Mouse (Mus musculus) CH12.LX (cell line): ENCODE data around the gene Eif4h. TPM values are rescaled to one million over a fixed set of nuclear protein-coding genes. Genes with fewer than 3 reads are reported as not detected.

ENCODE experiments used
- DNase-seq: peaks from one replicate; pipeline ENCODE4 v3.0.0-alpha.2; 2013; ENCODE audit errors: extremely low read depth
- H3K27ac ChIP-seq: 2 replicates; pipeline ENCODE4 v1.5.1; 2012; ENCODE audit warnings: low read depth, mild to moderate bottlenecking, control low read depth, moderate library complexity; ENCODE audit not compliant: insufficient read depth
- H3K27me3 ChIP-seq: replicated peaks from 2 replicates; pipeline ENCODE3; 2012; ENCODE audit warnings: inconsistent platforms
- H3K36me3 ChIP-seq, 2 experiments: replicated peaks in 1 of 2; 2 replicates each; pipeline versions ENCODE3 to v1.6.1; 2012; ENCODE audit warnings: inconsistent platforms in 1 of 2, low read length in 1 of 2, mild to moderate bottlenecking in 1 of 2, mixed read lengths in 1 of 2, moderate library complexity in 1 of 2; ENCODE audit not compliant: control insufficient read depth in 1 of 2, insufficient read depth in 1 of 2
- H3K4me1 ChIP-seq, 2 experiments: 2 replicates each; pipeline ENCODE4 v1.6.1; 2012; ENCODE audit warnings: inconsistent platforms in 1 of 2, moderate library complexity in 1 of 2; ENCODE audit not compliant: insufficient read depth in 2 of 2, control insufficient read depth in 1 of 2
- H3K4me2 ChIP-seq: 2 replicates; pipeline ENCODE4 v1.6.1; 2012; ENCODE audit warnings: low read depth, mild to moderate bottlenecking, control low read depth; ENCODE audit not compliant: poor library complexity, insufficient read depth, severe bottlenecking
- H3K4me3 ChIP-seq, 3 experiments: fragments of 150-350 bp in 1 of 3; sonication (generic) in 1 of 3; replicated peaks in 1 of 3; 2 replicates each; pipeline versions ENCODE3 to v1.5.1; 2011 to 2012; ENCODE audit warnings: low read depth in 2 of 3, low read length in 2 of 3, mild to moderate bottlenecking in 2 of 3, moderate library complexity in 2 of 3, control low read depth in 1 of 3, improper control_type of control experiment in 1 of 3, inconsistent platforms in 1 of 3, mixed read lengths in 1 of 3; ENCODE audit not compliant: poor library complexity in 1 of 3
- H3K79me2 ChIP-seq: replicated peaks from 2 replicates; pipeline ENCODE4 v1.6.1; 2012; ENCODE audit warnings: mild to moderate bottlenecking, moderate library complexity; ENCODE audit not compliant: control insufficient read depth, poor library complexity, insufficient read depth, severe bottlenecking; ENCODE audit errors: extremely low read depth
- H3K9ac ChIP-seq: 2 replicates; pipeline ENCODE4 v1.6.1; 2012; ENCODE audit warnings: low read depth, mild to moderate bottlenecking, control low read depth, moderate library complexity; ENCODE audit not compliant: insufficient read depth
- H3K9me3 ChIP-seq: replicated peaks from 2 replicates; pipeline ENCODE3; 2012; ENCODE audit warnings: low read length, inconsistent platforms, mixed read lengths
- CHD1 ChIP-seq: IDR thresholded peaks from 2 replicates; pipeline ENCODE4 v1.6.1; 2012; ENCODE audit warnings: low read depth, low read length, improper control_type of control experiment, inconsistent platforms
- CTCF ChIP-seq, 2 experiments: IDR thresholded peaks in 1 of 2; conservative IDR thresholded peaks in 1 of 2; 2 replicates each; pipeline ENCODE4 v1.5.1; 2011 to 2012; ENCODE audit warnings: low read depth in 2 of 2, low read length in 2 of 2, improper control_type of control experiment in 1 of 2, inconsistent platforms in 1 of 2, mild to moderate bottlenecking in 1 of 2, moderate library complexity in 1 of 2
- E2F4 ChIP-seq: IDR thresholded peaks from 2 replicates; pipeline ENCODE4 v1.6.1; 2011; ENCODE audit warnings: low read depth, low read length, improper control_type of control experiment; ENCODE audit not compliant: insufficient replicate concordance
- ELF1 ChIP-seq: IDR thresholded peaks from 2 replicates; pipeline ENCODE4 v1.6.1; 2014; ENCODE audit warnings: low read depth, mild to moderate bottlenecking, inconsistent platforms, low read length, improper control_type of control experiment
- ETS1 ChIP-seq: conservative IDR thresholded peaks from 2 replicates; pipeline ENCODE4 v1.6.1; 2012; ENCODE audit warnings: low read depth, mild to moderate bottlenecking, inconsistent platforms, low read length, improper control_type of control experiment, moderate library complexity
- KAT2A ChIP-seq: IDR thresholded peaks from 2 replicates; pipeline ENCODE4 v1.6.1; 2012; ENCODE audit warnings: low read length, improper control_type of control experiment, inconsistent platforms; ENCODE audit not compliant: insufficient replicate concordance
- MAZ ChIP-seq: IDR thresholded peaks from 2 replicates; pipeline ENCODE4 v1.6.1; 2012; ENCODE audit warnings: low read depth, mild to moderate bottlenecking, inconsistent platforms, low read length, improper control_type of control experiment, moderate library complexity
- MXI1 ChIP-seq: IDR thresholded peaks from 2 replicates; pipeline ENCODE4 v1.6.1; 2011; ENCODE audit warnings: mild to moderate bottlenecking, low read depth, low read length, improper control_type of control experiment
- MYC ChIP-seq: IDR thresholded peaks from 2 replicates; pipeline ENCODE4 v1.6.1; 2011; ENCODE audit warnings: low read depth, mild to moderate bottlenecking, improper control_type of control experiment, low read length
- NELFE ChIP-seq: IDR thresholded peaks from 2 replicates; pipeline ENCODE4 v1.6.1; 2011; ENCODE audit warnings: low read depth, low read length, improper control_type of control experiment
- POLR2AphosphoS2 ChIP-seq: IDR thresholded peaks from 2 replicates; pipeline ENCODE4 v1.6.1; 2011; ENCODE audit warnings: low read depth, low read length, improper control_type of control experiment
- SIN3A ChIP-seq: IDR thresholded peaks from 2 replicates; pipeline ENCODE4 v1.6.1; 2012; ENCODE audit warnings: low read length, improper control_type of control experiment, inconsistent platforms
- SMC3 ChIP-seq: IDR thresholded peaks from 2 replicates; pipeline ENCODE4 v1.6.1; 2011; ENCODE audit warnings: low read depth, low read length, improper control_type of control experiment
- TCF12 ChIP-seq: IDR thresholded peaks from 2 replicates; pipeline ENCODE4 v1.6.1; 2014; ENCODE audit warnings: low read depth, mild to moderate bottlenecking, inconsistent platforms, low read length, improper control_type of control experiment
- UBTF ChIP-seq: IDR thresholded peaks from 2 replicates; pipeline ENCODE4 v1.6.1; 2012; ENCODE audit warnings: low read depth, mild to moderate bottlenecking, inconsistent platforms, low read length, improper control_type of control experiment, moderate library complexity
- USF1 ChIP-seq: IDR thresholded peaks from 2 replicates; pipeline ENCODE4 v1.6.1; 2014; ENCODE audit warnings: low read depth, mild to moderate bottlenecking, inconsistent platforms, low read length, improper control_type of control experiment
- ZMIZ1 ChIP-seq: IDR thresholded peaks from 2 replicates; pipeline ENCODE4 v1.6.1; 2012; ENCODE audit warnings: low read depth, mild to moderate bottlenecking, inconsistent platforms, low read length, improper control_type of control experiment
- ZNF384 ChIP-seq: IDR thresholded peaks from 2 replicates; pipeline ENCODE4 v1.6.1; 2012; ENCODE audit warnings: low read depth, low read length, improper control_type of control experiment, inconsistent platforms
- dilution Hi-C: fragments of 300-500 bp; cut with MboI; formaldehyde crosslinking; loops from 2 replicates; pipeline ENCODE4 v1.14.3; 2020; ENCODE audit warnings: low sequenced_read_pairs; ENCODE audit not compliant: extremely low pct_unique_long_range_greater_than_20kb, extremely low pct_ligation_motif_present
- in situ Hi-C: fragments of 300-500 bp; cut with MboI; formaldehyde crosslinking; loops from 3 replicates; pipeline ENCODE4 v1.14.3; 2019; ENCODE audit warnings: low sequenced_read_pairs, low pct_ligation_motif_present, low pct_unique_long_range_greater_than_20kb, mixed read lengths
- polyA plus RNA-seq: library from polyadenylated mRNA; unstranded; fragments of >175 nt; gene quantifications from 2 replicates; pipeline ENCODE4 v1.2.1, GENCODE M21; 2012; ENCODE audit warnings: low read depth; ENCODE audit not compliant: insufficient read length
- total RNA-seq, 2 experiments: library from RNA; depleted of rRNA; stranded (reverse); fragments of 300-350 nt in 1 of 2; fragments of >200 nt in 1 of 2; gene quantifications; 2 replicates each; pipeline ENCODE4 v1.2.3; 2012 to 2014

Eif4h gene
- total and polyA plus RNA-seq, 3 experiments: 391 to 470 (median 408) TPM

DNA sequence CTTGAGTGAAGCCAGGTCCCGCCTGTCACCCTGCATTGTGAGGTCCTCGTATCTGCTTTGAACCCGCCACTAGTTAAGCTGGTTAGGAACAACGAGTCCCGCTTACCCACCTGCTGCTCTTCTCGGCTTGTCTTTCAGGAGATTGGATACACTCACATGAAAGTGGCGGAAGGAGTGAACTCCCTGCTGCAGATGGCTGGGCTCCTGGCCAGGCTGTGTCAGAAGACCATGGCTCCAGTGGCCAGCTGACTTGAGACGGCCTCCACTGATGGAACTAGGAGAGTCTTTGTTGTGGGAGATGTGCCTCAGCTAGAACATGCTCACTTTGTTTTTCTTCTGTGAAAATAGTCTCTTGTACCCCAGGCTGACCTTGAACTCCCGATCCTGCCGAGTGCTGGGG lies 41.6 kb downstream of the Eif4h start:
- H3K9me3 ChIP-seq: peaks cover 3% of the 10 kb centered on the region
- no peaks in the 10 kb centered on the region for H3K79me2 ChIP-seq
- TF ChIP-seq POLR2AphosphoS2 (0 out of 2 replicates have a peak, but pooled peaks have one; percentile 7), MAZ (no peak)
- in situ Hi-C loops (no loop called here), dilution Hi-C loops (no loop called here)
- DNase-seq: no peak
- peaks cover 88 to 96% of the 10 kb centered on the region in 2 experiments for H3K36me3 ChIP-seq
- H3K4me3 ChIP-seq: no peak overlapping the region
- no peak overlapping the region for H3K27ac ChIP-seq
- no peak overlapping the region for H3K9ac ChIP-seq
- no peak overlapping the region for H3K4me2 ChIP-seq
- H3K27me3 ChIP-seq: no peaks in the 10 kb centered on the region
- no peaks in the 10 kb centered on the region for H3K4me1 ChIP-seq

DNA sequence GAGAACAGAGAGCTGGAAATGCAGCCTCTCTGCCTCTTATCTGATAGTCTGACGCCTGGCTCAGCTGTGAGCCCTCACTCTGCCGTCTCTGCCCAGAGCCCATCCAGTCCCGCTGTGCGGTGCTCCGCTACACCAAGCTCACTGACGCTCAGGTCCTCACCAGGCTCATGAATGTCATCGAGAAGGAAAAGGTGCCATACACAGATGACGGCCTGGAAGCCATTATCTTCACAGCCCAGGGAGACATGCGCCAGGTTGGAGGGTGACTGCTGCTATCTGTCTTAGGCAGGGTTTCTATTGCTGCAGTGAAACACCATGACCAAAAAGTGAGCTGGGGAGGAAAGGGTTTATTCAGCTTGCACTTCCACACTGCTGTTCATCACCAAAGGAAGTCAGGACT lies 46.2 kb downstream of the Eif4h start:
- no peak for DNase-seq
- H3K9me3 ChIP-seq: no peaks in the 10 kb centered on the region
- no peak overlapping the region for H3K9ac ChIP-seq
- peaks cover 2 to 13% of the 10 kb centered on the region in 2 experiments; a peak in 1 of 4 replicates for H3K4me1 ChIP-seq
- H3K4me2 ChIP-seq: no peak overlapping the region
- H3K36me3 ChIP-seq: peaks cover 78 to 92% of the 10 kb centered on the region in 2 experiments
- TF ChIP-seq ETS1 (no peak), TCF12 (no peak), CTCF (conservative IDR thresholded peaks at IDR 0.05 in 1 of 2, IDR thresholded peaks at IDR 0.05 in 1 of 2; ENCODE audit: low read depth in 2 of 2, low read length in 2 of 2) (no peak), E2F4 (no peak), USF1 (no peak), MAZ (no peak), ZMIZ1 (no peak), ELF1 (no peak), SMC3 (no peak), ZNF384 (no peak), UBTF (no peak), KAT2A (no peak), CHD1 (no peak), NELFE (no peak), MYC (no peak), MXI1 (no peak), SIN3A (no peak)
- no peak overlapping the region for H3K4me3 ChIP-seq
- H3K79me2 ChIP-seq: no peaks in the 10 kb centered on the region
- in situ Hi-C loops: no loop called here
- H3K27ac ChIP-seq: no peak overlapping the region
- no peaks in the 10 kb centered on the region for H3K27me3 ChIP-seq
- dilution Hi-C loops: no loop called here
